Mouse (Mus musculus) liver, embryonic 14.5 days (tissue): ENCODE results near the gene Bcl7c. TPM values are rescaled to one million over a fixed set of nuclear protein-coding genes. Genes with fewer than 3 reads are reported as not detected.
"Not testable (repeated sequence)": the region's sequence is repeated elsewhere in the genome, so short reads cannot be mapped to it uniquely, and the experiment has no call there.

Experiments used
- ATAC-seq: fragments of 200-750 bp; cut with Nextera tagmentation; 2 replicates; pipeline ENCODE4 v1.8.0; 2017; ENCODE audit warnings: moderate number of reproducible peaks, mild to moderate bottlenecking, moderate library complexity; ENCODE audit not compliant: insufficient read depth
- DNase-seq, 3 experiments: peaks; one replicate each; pipeline ENCODE4 v3.0.0-alpha.2; 2012 to 2013; ENCODE audit warnings: low read depth in 3 of 3, low spot score in 3 of 3
- H3K27ac ChIP-seq: fragments of 300-500 bp; sonication (generic); 2 replicates; pipeline ENCODE4 v1.5.1; 2014; ENCODE audit warnings: moderate library complexity, mild to moderate bottlenecking, control low read depth, inconsistent platforms
- H3K27me3 ChIP-seq: fragments of 300-500 bp; sonication (generic); 2 replicates; pipeline ENCODE4 v1.6.1; 2014; ENCODE audit warnings: mild to moderate bottlenecking, low read length, moderate library complexity; ENCODE audit not compliant: control insufficient read depth, insufficient read depth
- H3K36me3 ChIP-seq: fragments of 300-500 bp; sonication (generic); replicated peaks from 2 replicates; pipeline ENCODE4 v1.6.1; 2014; ENCODE audit warnings: low read depth; ENCODE audit not compliant: control insufficient read depth, insufficient read depth
- H3K4me1 ChIP-seq, 2 experiments: fragments of 200-500 bp in 1 of 2; fragments of 300-500 bp in 1 of 2; sonication (generic) in 1 of 2; replicated peaks; 2 replicates each; pipeline ENCODE4 v1.6.1; 2012 to 2014; ENCODE audit warnings: antibody characterized with exemption in 1 of 2, inconsistent platforms in 1 of 2, low read length in 1 of 2; ENCODE audit not compliant: control insufficient read depth in 2 of 2, insufficient read depth in 2 of 2
- H3K4me2 ChIP-seq: fragments of 300-500 bp; sonication (generic); 2 replicates; pipeline ENCODE4 v1.6.1; 2014; ENCODE audit warnings: low read depth, mild to moderate bottlenecking, control low read depth, moderate library complexity
- H3K4me3 ChIP-seq, 2 experiments: fragments of 200-500 bp in 1 of 2; fragments of 300-500 bp in 1 of 2; sonication (generic) in 1 of 2; 2 replicates each; pipeline ENCODE4 v1.5.1; 2012 to 2014; ENCODE audit warnings: low read depth in 2 of 2, low read length in 2 of 2, mild to moderate bottlenecking in 2 of 2, control low read depth in 1 of 2, inconsistent platforms in 1 of 2, moderate library complexity in 1 of 2; ENCODE audit not compliant: insufficient read depth in 1 of 2
- H3K9ac ChIP-seq: fragments of 300-500 bp; sonication (generic); replicated peaks from 2 replicates; pipeline ENCODE4 v1.6.1; 2014; ENCODE audit warnings: mild to moderate bottlenecking, control low read depth, moderate library complexity
- H3K9me3 ChIP-seq: fragments of 300-500 bp; sonication (generic); 2 replicates; pipeline ENCODE4 v1.6.1; 2016; ENCODE audit warnings: low read length, mixed read lengths; ENCODE audit not compliant: control insufficient read depth
- CTCF ChIP-seq: IDR thresholded peaks from 2 replicates; pipeline ENCODE4 v1.5.1; 2016; ENCODE audit warnings: antibody characterized with exemption, low read depth, control low read depth
- EP300 ChIP-seq: IDR thresholded peaks from 2 replicates; pipeline ENCODE4 v1.6.1; 2016; ENCODE audit warnings: antibody characterized with exemption, low read depth
- WGBS: fragments of 180-500 bp; shearing (Covaris S2); extraction: QIAGEN DNeasy Blood & Tissue Kit; methylation state at CpG from one replicate; pipeline ENCODE4 v1.1.7; 2014; ENCODE audit not compliant: insufficient replicate concordance; 5-methylcytosine and 5-hydroxymethylcytosine counted together
- polyA plus RNA-seq, 2 experiments: library from polyadenylated mRNA; depleted of rRNA in 1 of 2; stranded (reverse) in 1 of 2; unstranded in 1 of 2; fragments of >200 nt; fragmentation: Nextera tagmentation in 1 of 2; extraction: Ambion mirVana in 1 of 2; gene quantifications; 2 replicates each; pipeline versions ENCODE4 v1.2.1 to v1.2.3; 2012 to 2014

Gene Bcl7c
- polyA plus RNA-seq, 2 experiments = 12.5 to 21.7 TPM

- Histone ChIP-seq H3K9ac (peak overlapping the region; percentile 83), H3K36me3 (no peaks in the 10 kb centered on the region), H3K4me2 (peak overlapping the region; percentile 92), H3K27me3 (no peaks in the 10 kb centered on the region), H3K9me3 (no peaks in the 10 kb centered on the region), H3K4me1 (peaks cover 0 to 7% of the 10 kb centered on the region in 2 experiments; a peak in 3 of 4 replicates), H3K27ac (peak overlapping the region; percentile 78), H3K4me3 (peak overlapping the region; percentile 75 to 87)
- peak; percentile 61 to 76 (median 72) for DNase-seq
- no peak for TF ChIP-seq EP300
- TF ChIP-seq CTCF = no peak
- WGBS = under 1% methylated on average over 39 of the region's 39 CpGs
- ATAC-seq = peak; percentile 73
Observed at GRCm38 (mm10) chr7:127745652-127746493, 37.1 kb upstream of the Bcl7c start.

- peak overlapping the region; percentile 83 for H3K9ac ChIP-seq
- peak overlapping the region; percentile 92 for H3K4me2 ChIP-seq
- H3K36me3 ChIP-seq = no peaks in the 10 kb centered on the region
- DNase-seq (peak; percentile 79 to 89 (median 85)), ATAC-seq (peak; percentile 80)
- no peaks in the 10 kb centered on the region for H3K27me3 ChIP-seq
- TF ChIP-seq EP300 (no peak), CTCF (no peak)
- peaks cover 0 to 7% of the 10 kb centered on the region in 2 experiments; a peak in 3 of 4 replicates for H3K4me1 ChIP-seq
- peak overlapping the region; percentile 75 to 87 for H3K4me3 ChIP-seq
- H3K9me3 ChIP-seq = no peaks in the 10 kb centered on the region
- peak overlapping the region; percentile 78 for H3K27ac ChIP-seq
- WGBS = under 1% methylated on average over 19 of the region's 19 CpGs
Observed at GRCm38 (mm10) chr7:127745251-127745651, 36.5 kb upstream of the Bcl7c start.

DNA sequence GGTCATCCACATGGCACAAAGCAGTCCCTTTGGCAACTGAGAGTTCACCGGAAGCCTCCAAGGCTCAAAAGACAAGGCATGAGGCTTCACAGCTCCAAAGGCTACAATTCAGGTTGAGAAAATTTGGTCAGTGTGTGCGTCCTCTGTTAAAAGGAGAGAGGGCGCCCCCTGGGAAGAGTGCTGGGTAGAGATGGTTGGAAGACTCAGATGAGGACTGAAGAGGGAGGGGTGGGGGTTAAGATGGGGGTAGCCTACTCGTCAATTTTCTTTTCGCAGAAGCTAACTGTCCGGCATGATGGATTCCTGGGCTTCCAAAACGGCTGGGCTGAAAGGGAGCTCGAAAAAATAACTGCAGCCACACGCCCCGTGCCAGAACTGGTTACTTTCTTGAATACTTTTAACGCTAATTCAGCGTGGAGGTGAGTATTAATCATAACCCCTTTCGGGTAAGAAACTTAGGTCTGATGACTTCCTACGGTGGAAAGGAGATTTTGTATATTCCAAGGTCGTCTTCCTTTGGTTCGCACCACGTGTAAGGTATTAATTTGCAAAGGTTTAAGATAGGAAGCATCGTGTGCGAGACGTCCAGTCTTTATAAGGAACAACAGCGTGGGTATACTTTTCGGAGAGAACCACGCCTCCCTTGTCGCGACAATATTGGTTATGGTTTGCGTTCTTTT lies 35.8 kb upstream of the Bcl7c start, which contains the start of gene Fbxl19:
TSS of gene Fbxl19 (plus strand) at position 178 of the 680 bp plus-strand sequence.
- under 1% methylated on average over 26 of the region's 26 CpGs for WGBS
- Histone ChIP-seq H3K4me1 (peaks cover 0 to 7% of the 10 kb centered on the region in 2 experiments; a peak in 3 of 4 replicates), H3K9me3 (no peaks in the 10 kb centered on the region), H3K9ac (peak within 1 kb of the TSS; percentile 83), H3K27me3 (no peaks in the 10 kb centered on the region), H3K4me2 (peak within 1 kb of the TSS; percentile 92), H3K27ac (peak within 1 kb of the TSS; percentile 78), H3K36me3 (no peaks in the 10 kb centered on the region), H3K4me3 (peak within 1 kb of the TSS; percentile 75 to 87)
- TF ChIP-seq CTCF (peak; percentile 71), EP300 (no peak)
- peak in 2 of 3 experiments; percentile 47 to 57 for DNase-seq
- no peak for ATAC-seq

- not testable (repeated sequence) for H3K36me3 ChIP-seq, ATAC-seq, H3K4me1 ChIP-seq, DNase-seq, H3K27ac ChIP-seq, H3K4me3 ChIP-seq, H3K9ac ChIP-seq, H3K27me3 ChIP-seq, H3K9me3 ChIP-seq, H3K4me2 ChIP-seq
- WGBS = no CpG with 5 or more reads among the region's 5 CpGs
Observed at GRCm38 (mm10) chr7:127732066-127732465, 23.3 kb upstream of the Bcl7c start, which contains the start of gene Ctf2. Ctf2 (minus strand) TSS chr7:127732166.

- DNase-seq = no peak
- ATAC-seq = no peak
- H3K9ac ChIP-seq = no peak overlapping the region
- TF ChIP-seq CTCF (no peak), EP300 (no peak)
- no peaks in the 10 kb centered on the region for H3K9me3 ChIP-seq
- no peak overlapping the region for H3K4me2 ChIP-seq
- WGBS = 47% methylated on average over 4 of the region's 4 CpGs
- H3K4me3 ChIP-seq = no peak overlapping the region
- H3K27ac ChIP-seq = no peak overlapping the region
- H3K27me3 ChIP-seq = no peaks in the 10 kb centered on the region
- H3K4me1 ChIP-seq = no peaks in the 10 kb centered on the region
- no peaks in the 10 kb centered on the region for H3K36me3 ChIP-seq
Observed at GRCm38 (mm10) chr7:127730170-127730569, 21.4 kb upstream of the Bcl7c start.
